Mouse (Mus musculus) embryo, embryonic 10.5 days (tissue): ENCODE measurements at regions not wholly inside any gene's neighbourhood (a gene's known extent, or its start where the extent isn't known, plus 50 kb on each side); places are given as distances from the start of the nearest gene placed in this dataset.

Source experiments
- DNase-seq: peaks from one replicate; pipeline ENCODE4 v3.0.0-alpha.2; 2015; ENCODE audit warnings: low spot score

DNA sequence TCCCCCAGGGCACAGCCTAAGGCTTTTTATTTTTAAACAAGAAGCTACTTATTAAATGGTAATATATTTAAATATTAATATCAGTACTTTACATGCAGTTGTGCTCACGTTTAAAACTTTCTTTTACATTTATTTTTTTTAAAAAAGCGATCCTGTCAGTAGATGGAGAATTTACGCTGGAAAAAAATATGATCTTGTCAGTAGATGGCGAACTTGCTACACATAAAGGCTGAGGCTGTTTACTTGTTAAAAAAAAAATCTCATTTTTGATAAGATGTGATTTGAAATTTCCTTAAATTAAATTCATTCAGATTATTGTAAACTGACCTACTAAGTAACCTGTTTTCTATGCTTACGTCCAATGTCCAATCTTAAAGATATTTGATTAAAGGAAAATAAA lies 441.7 kb upstream of the BB014433 start:
- no peak for DNase-seq

DNA sequence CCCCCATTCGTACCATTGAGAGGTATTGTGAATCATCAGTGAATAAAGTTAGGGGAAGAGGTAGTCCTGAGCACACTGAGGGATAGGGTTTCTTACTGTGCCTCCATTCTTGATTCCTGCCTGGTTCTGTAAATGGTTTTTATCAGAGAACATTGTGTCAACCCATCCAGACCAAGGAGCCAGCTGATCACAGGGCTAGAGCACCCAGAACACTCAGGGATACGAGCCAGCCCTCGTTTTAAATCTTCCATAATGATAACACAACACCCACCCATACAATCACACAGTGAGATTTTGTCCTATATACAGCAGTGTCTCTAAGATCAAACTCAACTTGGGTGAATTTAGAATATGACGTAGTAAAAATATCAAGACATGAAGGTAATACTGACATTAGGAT lies 424.7 kb upstream of the BB014433 start:
- no peak for DNase-seq

DNA sequence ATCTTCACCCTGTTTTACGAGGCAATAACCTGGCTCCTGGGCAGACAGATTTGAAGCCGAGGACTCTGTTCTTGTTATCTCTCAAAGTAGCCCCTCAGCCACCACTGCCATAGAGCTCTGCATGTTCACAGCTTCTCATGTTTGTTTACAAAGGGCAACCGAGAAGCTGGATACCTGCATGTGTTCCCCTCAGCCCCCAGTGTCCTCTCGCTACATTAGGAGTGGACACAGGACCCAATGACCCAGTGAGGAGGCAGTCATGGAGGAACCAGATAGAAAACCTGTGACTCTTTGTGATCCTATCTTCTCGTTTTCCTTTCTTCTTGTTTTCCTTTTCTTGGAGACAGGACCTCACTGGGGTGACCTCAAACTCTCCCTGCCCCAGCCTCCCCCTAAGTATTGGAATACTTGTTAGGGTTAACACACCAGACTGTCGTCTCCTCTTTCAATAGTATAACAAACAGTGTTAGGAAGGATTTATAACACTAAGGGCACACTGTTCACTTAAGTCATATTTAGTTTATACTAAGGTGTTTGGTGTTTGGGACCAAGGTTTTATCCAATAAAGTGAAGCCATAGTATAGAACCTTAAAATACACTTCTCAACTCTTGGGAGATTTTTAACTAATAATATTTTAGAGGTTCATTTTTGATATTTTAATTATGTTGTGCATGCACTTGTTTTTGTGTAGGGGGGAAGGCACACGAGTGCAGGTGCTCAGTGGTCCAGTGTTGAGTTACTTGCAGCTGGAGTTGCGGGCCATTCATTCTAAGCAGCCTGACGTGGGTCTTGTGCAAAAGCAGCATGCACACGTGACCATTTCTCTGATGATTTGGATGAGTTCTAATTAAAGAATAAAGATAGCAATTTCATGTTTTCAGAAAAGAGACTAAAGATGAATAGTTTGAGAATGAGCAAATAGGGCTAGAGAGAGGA lies 422.9 kb upstream of the BB014433 start:
- no peak for DNase-seq

DNA sequence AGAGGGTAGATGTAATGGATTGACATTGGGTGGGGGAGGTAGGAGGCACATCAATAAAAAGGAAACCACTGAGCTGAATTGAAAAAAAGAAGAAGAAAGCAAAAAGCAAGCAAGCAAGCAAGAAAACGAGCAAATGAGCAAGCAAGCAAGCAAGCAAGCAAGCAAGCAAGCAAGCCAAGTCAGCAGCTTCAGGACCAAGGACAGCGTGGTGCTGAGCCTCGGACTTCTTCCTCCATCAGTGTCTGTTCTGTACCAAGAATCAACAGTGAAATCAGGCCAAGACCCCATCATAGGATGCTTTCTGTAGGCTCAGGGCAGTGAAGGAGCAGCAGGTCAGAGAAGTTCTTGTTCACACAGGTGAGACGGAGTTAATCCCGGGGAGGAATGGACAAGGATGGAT lies 392.7 kb upstream of the BB014433 start:
- DNase-seq: peak; percentile 75

DNA sequence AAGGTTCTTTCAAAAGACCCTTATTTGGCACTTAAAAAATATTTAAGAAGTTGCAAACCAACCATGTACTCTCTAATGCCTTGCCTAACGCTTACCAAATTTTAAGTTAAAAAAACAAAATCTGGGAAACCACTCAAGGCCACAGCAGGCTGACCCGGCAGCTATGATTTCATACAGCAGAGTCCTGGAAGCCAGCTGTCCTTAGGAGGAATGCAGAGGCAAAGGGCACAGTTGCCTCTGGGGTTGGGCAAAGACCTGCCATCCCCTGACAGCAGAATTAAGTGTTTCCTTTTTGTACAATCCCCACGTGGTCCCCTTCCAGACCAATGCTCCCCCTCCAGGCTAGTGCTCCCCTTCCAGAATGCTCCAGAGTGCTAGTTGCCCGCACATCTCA lies 348.8 kb upstream of the BB014433 start:
- peak; percentile 37 for DNase-seq

DNA sequence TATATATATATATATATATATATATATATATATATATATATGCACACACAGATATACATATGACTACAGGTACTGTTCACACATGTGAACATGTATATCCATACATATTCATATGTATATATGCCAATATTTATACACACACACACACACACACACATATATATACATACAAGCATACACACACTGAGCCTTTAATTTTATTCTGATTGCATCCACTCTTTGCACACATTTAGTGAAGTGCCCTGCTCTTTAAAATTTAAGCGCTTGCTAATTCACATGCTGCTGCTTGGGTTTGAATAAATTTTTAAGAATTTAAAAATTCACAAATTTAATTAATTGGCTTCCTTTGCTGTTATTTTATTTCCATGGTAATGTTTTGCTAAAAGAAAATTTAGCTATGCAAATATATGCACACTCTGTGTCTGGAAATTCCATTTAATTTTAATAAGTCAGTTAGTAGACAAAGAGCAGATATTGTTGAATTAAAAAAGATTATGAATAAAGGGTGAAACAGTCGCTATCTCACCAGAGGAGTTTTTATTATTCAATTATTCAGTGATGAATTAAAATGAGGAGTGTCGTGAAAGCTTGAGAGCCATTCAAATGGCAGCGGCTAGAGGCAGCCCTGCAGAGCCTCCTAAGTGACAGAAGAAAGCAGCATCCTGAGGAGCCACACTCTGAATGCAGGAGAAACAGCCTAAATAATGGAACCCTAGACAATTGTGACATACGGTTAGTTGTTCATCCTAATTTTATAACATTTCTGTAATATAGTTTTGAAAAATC lies 348.3 kb upstream of the BB014433 start:
- no peak for DNase-seq

DNA sequence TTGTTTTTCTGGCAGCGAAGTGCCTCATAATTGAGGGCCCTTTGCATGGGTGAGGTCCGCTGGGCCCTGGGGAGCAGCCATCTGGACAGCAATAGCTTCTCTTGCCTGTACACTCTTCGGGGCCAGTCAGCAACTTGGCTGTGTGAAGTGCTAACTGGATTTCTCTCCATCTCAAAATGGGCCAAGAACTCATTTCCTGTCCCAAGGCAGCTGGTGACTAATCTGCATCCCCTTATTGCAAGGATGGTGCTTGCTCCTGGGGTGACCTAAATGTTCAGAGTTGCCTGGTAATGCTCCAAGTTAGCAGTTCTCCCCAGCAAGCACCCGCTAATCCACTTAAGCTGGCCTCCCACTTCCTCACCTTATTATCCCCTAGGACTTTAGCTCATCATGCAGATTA lies 346.2 kb upstream of the BB014433 start:
- no peak for DNase-seq

DNA sequence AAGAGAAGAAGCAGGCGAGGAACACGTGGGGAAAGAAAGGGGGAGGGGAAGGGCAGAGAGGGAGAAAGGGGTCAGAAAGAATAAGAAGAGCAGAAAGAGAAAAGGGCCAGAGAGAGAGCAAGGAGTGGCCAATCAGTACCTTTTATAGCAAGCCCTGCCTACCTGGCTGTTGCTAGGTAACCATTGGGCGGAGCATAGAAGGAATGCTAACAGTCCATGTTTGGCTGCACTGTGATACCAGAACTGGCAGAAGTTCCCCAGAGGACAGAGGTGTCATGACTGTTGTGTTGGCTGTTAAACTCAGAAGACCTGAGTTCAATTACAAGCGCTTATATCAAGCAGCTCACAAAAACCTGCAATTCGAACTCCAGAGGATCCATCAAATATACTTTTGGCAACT lies 342.9 kb upstream of the BB014433 start:
- DNase-seq: no peak

DNA sequence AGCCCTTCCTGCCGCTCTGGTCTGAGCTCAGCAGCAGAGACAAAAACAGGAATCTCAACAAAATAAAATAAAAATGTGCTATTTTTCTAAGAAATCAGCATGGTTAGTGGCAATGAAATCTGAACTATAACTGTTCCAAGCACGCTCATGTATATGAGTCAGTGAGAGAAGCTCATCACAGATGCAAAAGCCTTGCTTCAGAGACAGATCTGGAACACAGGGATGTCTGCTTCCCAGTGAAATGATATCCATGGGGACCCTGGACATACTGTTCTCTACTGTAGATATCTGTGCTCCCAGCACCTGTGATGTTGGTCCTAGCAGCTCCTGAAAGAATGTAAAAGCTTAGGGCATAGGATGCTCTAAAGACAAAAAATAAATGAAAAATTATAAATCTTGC lies 321.2 kb upstream of the BB014433 start:
- no peak for DNase-seq

DNA sequence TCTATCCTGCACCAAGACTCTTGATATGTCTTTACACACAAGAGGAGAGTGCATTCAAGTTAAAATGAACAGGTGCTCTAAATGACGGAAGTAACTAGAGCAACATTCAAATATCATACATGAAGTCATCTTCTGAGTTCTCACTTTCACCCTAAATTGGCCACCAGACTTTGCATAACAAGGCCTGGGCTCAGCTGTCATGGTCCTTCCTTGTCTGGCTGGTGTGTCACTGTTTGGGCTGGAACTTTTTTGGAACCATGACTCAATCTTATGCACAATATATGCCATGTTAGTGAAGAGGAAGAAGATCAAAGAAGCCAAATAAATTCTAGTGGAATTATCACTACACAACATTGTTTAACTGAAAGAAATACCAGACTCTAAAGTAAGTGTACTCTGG lies 318.7 kb upstream of the BB014433 start:
- DNase-seq: no peak

DNA sequence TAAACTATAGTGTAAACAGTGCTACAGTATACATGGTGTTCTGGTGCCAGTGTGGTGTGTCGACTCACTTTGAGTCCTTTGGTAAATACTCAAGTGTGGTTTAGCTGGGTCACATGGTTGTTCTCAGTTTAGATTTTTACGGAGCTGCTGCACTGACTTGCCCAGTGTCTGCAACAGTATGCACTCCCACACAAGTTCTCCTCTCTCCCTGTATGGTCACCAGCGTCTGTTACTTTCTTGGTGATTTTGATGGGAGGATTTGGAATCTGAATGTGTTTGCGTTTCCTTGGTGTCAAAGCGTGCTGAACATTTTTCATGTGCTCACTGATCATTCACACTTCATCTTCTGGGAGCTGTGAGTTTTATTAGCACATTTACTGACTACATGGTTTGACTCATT lies 298.3 kb upstream of the BB014433 start:
- DNase-seq: no peak

DNA sequence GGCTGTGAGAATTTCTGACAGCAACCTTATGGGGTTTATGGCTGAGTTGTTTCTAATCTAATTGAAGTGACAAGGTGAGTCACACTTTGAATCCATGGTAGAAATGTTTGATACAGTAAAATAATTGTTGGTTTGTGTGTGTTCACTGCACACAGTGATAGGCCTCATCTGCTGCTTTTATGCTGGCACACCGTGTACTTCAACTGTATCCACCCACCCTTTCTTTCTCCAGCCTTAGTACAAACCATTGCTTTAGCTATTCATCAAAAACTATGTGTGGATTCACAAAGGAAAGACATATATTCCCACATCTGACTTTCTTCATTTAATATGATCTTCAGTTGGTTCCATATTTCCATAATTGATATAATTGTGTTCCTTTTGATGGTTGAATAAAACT lies 297.7 kb upstream of the BB014433 start:
- DNase-seq: no peak

DNA sequence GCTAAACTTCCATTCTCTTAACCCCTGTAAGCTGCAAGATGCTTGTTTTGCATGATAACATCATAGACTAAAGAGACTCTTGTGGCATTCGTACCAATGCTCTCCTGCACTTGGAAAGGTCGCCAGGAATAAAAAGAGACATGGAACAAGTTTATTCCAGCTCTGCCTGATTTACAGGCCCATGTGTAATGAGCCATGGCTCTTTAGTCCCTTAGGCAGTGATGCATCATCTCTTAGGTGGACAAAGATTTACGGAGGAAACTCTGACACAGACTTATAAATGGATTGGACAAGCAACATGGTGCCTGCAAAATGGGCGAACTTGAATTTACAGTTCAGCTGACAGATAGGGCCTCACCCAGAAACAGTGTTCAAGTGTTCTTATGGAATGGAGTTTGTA lies 288.7 kb upstream of the BB014433 start:
- no peak for DNase-seq

DNA sequence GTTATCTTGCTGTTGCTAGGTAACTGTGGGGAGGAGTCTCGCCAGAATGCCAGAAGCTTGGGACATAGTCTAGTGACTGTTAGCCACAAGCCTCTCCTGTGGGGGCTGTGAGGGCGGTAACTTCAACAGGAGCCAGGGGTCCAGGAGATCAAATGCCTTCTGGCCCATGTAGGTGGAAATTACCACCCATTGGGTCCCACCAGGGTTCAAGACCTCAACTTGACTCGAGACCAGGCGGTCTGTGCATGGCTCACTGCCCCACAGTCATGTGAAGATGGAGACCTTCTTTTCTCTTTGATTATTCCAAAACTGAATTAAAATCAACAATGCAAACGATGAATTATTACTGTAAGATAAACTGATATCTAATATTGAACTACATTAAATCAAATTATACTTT lies 281.4 kb upstream of the BB014433 start:
- no peak for DNase-seq

DNA sequence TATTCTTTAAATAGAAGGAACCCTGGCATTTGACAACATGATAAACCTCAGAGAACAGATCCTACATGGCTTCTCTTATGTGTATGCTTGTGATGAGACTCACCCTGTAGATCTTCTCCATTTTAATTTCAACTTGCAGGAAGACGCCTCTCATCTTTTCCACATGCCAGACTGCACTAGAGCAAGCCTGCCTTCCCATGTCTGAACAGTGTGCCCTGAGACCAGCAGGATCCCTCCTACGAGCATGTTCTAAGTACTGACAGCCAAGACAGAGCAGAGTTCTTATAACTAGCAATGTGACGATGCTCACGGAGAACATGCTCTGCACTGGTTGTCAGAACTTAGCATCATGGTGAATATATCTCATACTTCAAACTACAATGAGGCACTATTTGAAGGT lies 277.5 kb upstream of the BB014433 start:
- DNase-seq: no peak

DNA sequence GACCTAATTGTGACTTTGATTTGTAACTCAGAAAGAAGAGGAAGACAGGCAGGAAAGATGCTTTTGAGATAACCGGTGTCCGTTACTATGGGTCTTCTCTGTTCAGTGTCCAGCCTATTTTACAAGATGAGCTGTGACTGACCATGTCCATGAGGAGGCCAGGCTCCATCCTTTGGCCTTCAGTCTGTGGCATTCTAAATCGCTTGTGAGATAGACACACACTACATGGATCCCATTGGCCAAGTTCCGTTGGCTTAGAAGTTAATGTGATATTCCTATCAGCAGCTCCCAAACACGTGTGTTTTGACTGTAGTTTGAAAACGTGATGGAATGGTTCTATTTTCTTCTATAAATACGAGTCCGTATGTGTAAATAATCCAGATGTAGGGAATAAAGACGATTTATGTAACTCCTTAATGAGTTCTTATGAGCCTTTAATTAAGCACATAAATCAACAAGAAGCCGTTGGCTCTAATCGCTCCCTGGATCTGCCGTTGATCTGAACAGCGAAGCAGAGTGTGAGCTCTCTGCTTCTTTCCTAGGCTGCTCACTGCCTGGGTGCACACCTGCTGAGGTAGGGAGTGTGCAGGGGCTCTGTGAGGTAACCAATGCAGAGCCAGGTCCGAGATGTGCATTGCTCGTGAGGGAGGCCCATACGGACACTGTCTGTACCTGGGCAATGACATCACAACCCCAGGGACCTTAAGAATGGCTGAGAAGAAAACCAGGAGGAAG lies 272.4 kb upstream of the BB014433 start:
- no peak for DNase-seq

DNA sequence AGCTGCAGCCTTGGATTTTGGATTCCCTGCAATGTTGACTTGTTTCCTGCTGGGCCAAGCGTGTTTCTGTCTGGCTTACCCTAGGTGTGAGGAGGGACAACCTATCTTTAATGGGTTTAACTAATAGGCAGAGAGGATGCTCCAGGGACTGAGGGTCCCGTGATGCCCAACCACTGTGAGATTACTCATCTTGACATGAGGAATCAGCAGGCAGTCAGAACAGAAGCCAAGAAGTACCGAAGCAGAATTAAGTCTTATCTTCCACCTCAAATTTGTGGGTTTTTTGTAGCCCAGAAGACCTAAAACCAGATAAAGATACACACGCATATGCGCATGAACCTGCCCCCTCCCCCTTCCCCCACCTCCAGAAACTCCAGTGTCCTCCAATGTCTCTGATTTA lies 267.6 kb upstream of the BB014433 start:
- DNase-seq: no peak

DNA sequence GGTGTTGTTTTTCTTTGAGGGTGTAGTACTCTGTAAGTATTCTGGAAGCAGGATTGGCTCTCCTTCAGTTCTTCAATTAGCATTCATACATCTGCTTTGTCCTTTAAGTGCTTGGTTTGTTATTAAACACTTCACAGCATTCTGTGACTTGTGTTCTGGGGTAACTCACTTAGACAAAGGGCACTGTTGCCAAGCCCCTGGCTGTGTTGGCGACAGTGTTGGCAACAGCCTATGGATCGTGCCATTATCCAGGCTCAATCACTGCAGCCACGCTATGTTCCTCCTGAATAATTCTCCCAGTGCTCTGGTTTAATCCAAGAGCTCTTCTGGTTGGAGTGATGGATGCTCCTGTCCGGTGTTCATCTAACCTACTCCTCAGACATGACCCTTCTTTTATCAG lies 265.6 kb upstream of the BB014433 start:
- DNase-seq: no peak

DNA sequence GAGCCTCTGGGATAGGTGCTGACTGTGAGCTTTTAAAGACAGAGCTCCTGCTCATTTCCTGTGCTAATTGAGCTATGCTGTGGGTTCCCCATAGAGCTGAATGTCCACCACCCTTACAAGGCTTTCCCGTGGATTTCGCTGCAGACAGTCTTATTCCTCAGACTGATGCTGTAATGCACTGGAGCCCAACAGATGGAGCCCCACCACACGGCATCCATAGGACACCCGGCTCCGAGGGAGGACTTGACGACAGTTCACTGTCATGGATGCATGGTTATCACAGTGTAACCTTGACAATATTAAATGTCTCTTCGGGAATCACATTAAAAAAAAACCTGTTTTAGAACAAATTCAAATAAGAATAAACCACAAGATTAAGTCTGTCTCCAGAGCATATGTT lies 265.2 kb upstream of the BB014433 start:
- no peak for DNase-seq

DNA sequence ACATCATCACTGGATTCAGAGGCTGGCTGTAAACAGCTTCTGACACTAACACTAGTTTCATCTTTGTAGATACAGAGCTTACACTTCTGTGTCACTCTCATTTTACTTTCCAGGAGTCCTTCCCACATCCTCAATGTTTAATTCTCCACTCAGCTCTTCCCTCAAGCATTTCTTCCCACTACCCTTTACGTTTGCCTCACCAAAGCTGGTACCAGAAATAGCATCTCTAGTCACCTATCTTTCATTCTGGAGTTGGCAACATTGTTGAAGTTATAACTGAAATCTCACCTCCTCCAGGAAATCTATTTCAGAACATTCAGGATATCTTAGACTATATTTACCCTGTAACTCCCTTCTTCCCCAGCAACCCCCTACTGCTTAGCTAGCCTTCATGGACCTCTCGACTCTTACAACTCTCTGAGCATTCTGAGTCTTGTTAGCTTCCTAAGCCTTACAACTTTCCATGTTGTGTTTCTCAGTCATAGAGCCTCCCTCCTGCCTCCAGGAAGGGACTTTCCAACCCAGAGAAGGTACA lies 258.3 kb upstream of the BB014433 start:
- no peak for DNase-seq

DNA sequence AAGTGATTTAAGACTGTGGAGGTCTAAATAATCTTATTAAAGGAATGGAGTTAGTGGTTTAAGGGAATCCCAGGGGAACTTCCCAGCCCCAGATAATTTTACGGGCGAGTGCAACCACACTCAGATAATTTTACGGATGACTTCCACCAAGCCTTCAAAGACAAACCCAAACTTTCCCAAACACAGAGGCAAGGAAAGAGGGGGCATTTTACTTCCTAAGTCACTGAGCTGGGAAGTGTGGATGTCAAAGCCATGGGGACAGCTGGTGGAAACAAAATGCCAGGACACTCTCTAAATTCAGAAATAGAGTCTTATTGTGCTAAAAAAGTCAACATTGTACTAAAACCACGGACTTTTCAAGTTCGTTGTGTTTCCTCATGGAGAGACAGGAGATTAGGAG lies 227.9 kb upstream of the BB014433 start:
- peak; percentile 22 for DNase-seq

DNA sequence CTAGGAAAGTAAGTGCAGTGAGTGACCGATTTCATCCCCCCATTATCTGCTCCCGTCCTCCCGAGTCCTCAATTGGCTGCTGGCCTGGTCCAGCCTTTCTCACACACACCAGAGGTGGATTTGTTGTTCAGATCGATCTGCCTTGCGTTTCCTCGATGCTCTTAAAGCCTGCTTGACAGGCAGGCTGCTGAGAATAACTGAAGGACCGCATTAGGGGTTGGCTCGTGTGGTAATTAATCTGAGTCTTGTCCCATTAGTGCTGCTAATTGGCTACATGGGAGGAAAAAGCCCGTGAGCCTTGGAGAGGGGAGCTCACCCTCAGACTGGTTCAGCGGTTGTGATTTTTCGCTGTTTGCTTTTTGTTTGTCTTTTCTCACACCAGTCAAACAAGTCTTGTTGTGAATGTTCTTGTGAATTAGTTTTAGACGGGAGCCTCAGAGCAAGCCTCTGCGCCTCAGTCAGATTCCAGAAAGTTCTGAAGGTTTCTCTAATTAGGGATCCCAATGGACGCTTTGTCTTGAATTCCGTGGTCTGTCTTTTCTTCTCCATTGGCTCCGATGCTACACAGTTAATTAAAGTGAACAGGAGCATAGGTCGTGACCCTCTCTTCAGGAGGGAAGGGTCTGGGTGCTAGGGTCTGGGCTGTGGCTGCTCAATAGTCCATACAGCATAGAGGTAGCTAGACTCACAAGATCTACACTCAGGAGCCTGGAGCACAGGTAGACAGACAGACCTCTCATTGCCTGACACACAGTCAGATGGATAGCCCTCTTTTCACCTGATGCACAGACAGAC lies 226.1 kb upstream of the BB014433 start:
- DNase-seq: peak; percentile 29
